Mouse (Mus musculus) heart, postnatal 0 days (tissue): ENCODE data around the gene Rpa3. TPM values are rescaled to one million over a fixed set of nuclear protein-coding genes. Genes with fewer than 3 reads are reported as not detected.
A peak's percentile ranks its signal among the peaks of the same experiment; 100 is the strongest.

ENCODE experiments used
- ATAC-seq: fragments of 200-750 bp; cut with Nextera tagmentation; 2 replicates; pipeline ENCODE4 v1.8.0; 2017; ENCODE audit warnings: low read depth, moderate number of reproducible peaks, moderate library complexity; ENCODE audit not compliant: insufficient read depth
- DNase-seq: peaks from one replicate; pipeline ENCODE4 v3.0.0-alpha.2; 2016; ENCODE audit warnings: low spot score
- H3K27ac ChIP-seq: fragments of 300-500 bp; sonication (generic); 2 replicates; pipeline ENCODE4 v1.5.1; 2014; ENCODE audit warnings: low read depth, mild to moderate bottlenecking
- H3K27me3 ChIP-seq: fragments of 300-500 bp; sonication (generic); 2 replicates; pipeline ENCODE4 v1.6.1; 2014; ENCODE audit warnings: low read length, mixed read lengths; ENCODE audit not compliant: control insufficient read depth, insufficient read depth
- H3K36me3 ChIP-seq: fragments of 300-500 bp; sonication (generic); replicated peaks from 2 replicates; pipeline ENCODE4 v1.6.1; 2014; ENCODE audit warnings: low read length, mixed read lengths; ENCODE audit not compliant: control insufficient read depth, insufficient read depth
- H3K4me1 ChIP-seq: fragments of 300-500 bp; sonication (generic); 2 replicates; pipeline ENCODE4 v1.6.1; 2014; ENCODE audit warnings: antibody characterized with exemption; ENCODE audit not compliant: control insufficient read depth, insufficient read depth
- H3K4me2 ChIP-seq: fragments of 300-500 bp; sonication (generic); 2 replicates; pipeline ENCODE4 v1.6.1; 2014; ENCODE audit warnings: low read depth, mild to moderate bottlenecking, low read length, moderate library complexity
- H3K4me3 ChIP-seq: fragments of 300-500 bp; sonication (generic); 2 replicates; pipeline ENCODE4 v1.5.1; 2014; ENCODE audit warnings: low read depth, low read length
- H3K9ac ChIP-seq: fragments of 300-500 bp; sonication (generic); replicated peaks from 2 replicates; pipeline ENCODE4 v1.6.1; 2014; ENCODE audit warnings: low read depth, low read length, mixed read lengths
- H3K9me3 ChIP-seq: fragments of 300-500 bp; sonication (generic); replicated peaks from 2 replicates; pipeline ENCODE4 v1.6.1; 2016; ENCODE audit warnings: low read length; ENCODE audit not compliant: control insufficient read depth
- CTCF ChIP-seq: IDR thresholded peaks from 2 replicates; pipeline ENCODE4 v1.5.1; 2016; ENCODE audit warnings: antibody characterized with exemption, control low read depth, low read depth
- EP300 ChIP-seq: IDR thresholded peaks from 2 replicates; pipeline ENCODE4 v1.6.1; 2016; ENCODE audit warnings: antibody characterized with exemption, low read depth
- WGBS: fragments of 180-500 bp; shearing (Covaris S2); extraction: QIAGEN DNeasy Blood & Tissue Kit; methylation state at CpG from one replicate; pipeline ENCODE4 v1.1.7; 2014; 5-methylcytosine and 5-hydroxymethylcytosine counted together
- polyA plus RNA-seq: library from polyadenylated mRNA; unstranded; fragments of >200 nt; fragmentation: Nextera tagmentation; extraction: Ambion mirVana; gene quantifications from 2 replicates; pipeline ENCODE4 v1.2.1, GENCODE M21; 2015
- total RNA-seq: library from RNA; depleted of rRNA; stranded (reverse); fragments of >200 nt; gene quantifications from 2 replicates; pipeline ENCODE4 v1.2.3, GENCODE M21; 2014; ENCODE audit warnings: low replicate concordance; rRNA removed

Rpa3 gene
- 25.5 and 29.4 TPM in 2 replicates for total RNA-seq
- polyA plus RNA-seq, result 75.6 and 98.2 TPM in 2 replicates

DNA sequence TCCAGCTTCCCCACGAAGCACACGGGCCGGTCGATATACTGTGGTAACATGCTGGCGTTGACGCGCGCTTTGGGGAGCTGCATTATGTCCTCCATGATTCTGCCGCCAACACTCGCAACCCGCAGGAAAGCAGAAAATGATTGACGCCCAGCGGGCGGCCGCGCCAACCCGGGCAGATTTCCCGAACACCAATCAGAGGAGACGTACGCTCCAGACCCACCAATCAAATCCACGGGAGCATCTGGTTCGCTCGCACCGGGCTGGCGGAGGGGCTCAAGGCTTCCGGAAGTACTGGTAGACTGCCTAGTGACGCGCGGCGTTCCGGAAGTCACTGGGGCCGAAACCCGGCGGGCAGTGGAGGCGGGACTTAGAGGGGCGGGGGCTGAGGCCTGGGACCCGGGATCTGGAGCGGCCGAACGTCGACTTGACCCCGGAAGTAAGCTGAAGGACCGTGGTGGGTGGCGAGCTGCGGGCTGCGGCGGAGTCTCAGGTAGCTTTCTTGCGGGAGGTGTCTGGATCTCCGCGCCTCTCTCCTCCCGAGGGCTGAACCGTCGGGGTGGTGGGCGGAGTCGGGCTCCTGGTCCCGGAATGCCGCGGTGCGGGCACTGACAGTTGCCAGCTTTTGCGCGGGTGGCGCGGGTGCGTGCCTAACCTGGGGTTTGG is at the start of gene Rpa3, which contains the start of the genes Umad1 and Gm45062:
Gene Rpa3, minus strand, starts transcription at position 170 of the 663 bp plus-strand sequence.
Gene Umad1, plus strand, starts transcription at position 285 of the 663 bp plus-strand sequence.
Gene Gm45062, plus strand, starts transcription at position 447 of the 663 bp plus-strand sequence.
- Histone ChIP-seq H3K36me3 (peaks cover 15% of the 10 kb centered on the region; the same call in 1 of the 2 replicates), H3K27me3 (no peaks in the 10 kb centered on the region), H3K9me3 (no peaks in the 10 kb centered on the region), H3K4me3 (peak within 1 kb of the TSS; percentile 62), H3K9ac (peak within 1 kb of the TSS; percentile 76), H3K4me2 (peak within 1 kb of the TSS; percentile 77), H3K4me1 (peaks cover 8% of the 10 kb centered on the region), H3K27ac (peak within 1 kb of the TSS; percentile 70)
- DNase-seq (peak; percentile 99), ATAC-seq (peak; percentile 100)
- under 1% methylated on average over 60 of the region's 64 CpGs for WGBS
- TF ChIP-seq EP300, result peak; percentile 70; the same call in 1 of the 2 replicates
- TF ChIP-seq CTCF, result no peak

DNA sequence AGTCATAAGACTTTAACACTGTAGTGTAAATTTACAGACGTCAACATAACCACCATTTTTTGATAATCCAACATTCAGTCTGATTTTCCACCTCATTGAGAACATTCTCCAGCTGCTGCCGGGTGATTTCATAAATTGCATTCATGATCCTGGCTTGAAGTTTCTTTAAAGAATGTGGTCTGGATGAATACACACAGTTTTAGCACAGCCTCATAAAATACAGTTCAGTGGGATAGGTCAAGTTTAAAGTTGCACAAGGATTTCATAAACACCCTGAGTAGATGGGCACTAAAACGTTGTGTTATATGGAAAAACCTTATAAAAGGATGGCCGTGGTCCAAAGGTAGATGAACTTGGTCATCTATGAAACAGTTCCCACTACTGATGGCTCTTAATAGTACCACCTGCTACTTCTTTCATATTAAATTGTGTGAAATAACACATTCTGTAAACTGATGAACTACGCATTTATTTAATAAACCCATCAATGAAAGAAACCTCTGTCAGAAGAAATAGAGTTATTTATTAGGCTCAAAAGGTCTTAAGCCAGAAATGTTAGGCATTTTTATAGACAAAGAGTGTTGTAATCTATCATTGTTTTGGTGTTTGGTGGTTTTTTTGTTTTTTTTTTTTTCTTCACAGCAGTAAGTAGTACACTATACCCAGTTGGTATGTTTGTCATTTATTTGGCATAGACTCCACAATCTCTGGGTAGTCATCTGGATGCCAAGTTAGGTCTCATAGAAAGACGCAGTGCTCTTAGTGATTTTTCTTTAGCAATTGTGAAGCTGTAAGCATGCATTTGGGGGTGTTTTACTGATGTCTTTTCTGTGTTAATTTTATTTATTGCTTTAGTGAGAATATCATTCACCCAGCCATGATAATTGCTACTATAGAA is 49.2 kb upstream of the Rpa3 start:
- no peaks in the 10 kb centered on the region for H3K27me3 ChIP-seq
- no peak overlapping the region for H3K9ac ChIP-seq
- H3K4me3 ChIP-seq, result no peak overlapping the region
- no peaks in the 10 kb centered on the region for H3K36me3 ChIP-seq
- ATAC-seq (no peak), DNase-seq (no peak)
- H3K9me3 ChIP-seq, result no peaks in the 10 kb centered on the region
- TF ChIP-seq EP300 (no peak), CTCF (no peak)
- no peak overlapping the region for H3K27ac ChIP-seq
- no peaks in the 10 kb centered on the region for H3K4me1 ChIP-seq
- 83% methylated on average over 6 of the region's 6 CpGs for WGBS
- no peak overlapping the region for H3K4me2 ChIP-seq

DNA sequence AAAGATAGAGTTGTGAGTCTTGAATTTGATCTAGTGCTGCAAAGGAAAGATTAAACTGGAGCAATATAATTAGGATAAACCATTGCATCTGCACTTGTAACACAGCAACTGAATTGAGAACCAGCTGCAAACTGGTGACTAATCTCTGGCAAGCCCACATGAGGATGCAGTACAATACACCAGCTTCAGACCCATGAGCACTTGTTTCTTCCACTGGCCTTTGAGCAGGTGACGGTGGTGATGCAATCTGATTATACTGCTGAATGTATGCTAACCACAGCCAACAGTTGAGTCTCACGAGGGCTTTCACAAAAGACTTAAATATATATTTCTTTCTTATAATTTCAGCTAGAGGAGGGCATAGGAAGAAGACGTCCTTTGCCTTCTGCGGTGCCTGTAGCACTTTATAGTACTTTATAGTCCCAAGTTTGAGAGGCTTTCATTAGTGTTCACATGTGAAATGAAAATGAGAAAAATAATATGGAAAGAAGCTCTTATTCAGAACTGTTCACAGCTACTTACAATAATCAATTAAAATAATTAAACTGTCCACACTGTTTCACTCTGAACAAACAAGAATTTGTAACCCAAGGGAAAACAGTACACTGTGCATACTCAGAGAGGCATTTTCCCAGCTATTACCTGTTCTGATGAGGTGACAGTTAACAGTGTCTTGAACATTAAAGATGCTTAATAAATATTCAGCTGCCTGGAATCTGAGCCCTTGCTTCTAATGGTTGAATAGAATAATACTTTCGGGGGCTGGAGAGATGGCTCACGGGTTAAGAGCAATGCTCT is 40.3 kb upstream of the Rpa3 start:
- WGBS, result 87% methylated on average over 6 of the region's 6 CpGs

DNA sequence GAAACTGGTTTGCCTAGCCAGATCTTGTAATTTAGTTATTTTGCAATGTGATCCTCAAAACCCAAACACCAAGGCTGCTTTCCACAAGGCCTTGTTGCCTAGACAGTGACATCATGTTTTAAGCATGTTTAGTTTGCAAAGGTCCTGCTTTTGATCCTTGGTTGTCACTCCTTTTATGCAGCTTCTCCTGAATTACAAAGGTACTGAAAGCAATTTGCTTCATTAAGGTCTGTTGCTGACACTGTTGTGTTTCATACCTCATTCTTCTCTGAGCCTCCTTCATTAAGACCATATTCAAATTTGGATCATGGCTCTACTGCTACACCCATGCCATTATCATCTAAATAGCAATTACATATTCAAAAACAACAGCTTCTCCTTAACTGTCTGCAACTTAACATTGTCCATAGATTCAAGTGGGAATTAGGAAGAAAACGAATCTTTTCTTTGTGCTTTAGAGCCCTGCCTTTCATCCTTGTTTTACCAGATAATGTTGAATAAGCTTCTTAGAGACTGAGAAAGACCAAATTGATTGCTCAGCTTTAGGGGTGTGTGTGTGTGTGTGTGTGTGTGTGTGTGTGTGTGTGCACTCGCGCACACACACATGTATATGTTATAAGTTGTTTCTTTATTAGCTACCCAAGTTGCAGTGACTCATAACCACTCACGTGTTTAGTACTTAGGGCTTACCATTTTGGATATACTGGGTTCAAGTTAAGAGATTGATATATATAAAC is 35.2 kb upstream of the Rpa3 start:
- TF ChIP-seq CTCF (no peak), EP300 (no peak)
- no peak overlapping the region for H3K4me2 ChIP-seq
- 85% methylated on average over 4 of the region's 4 CpGs for WGBS
- H3K27ac ChIP-seq, result no peak overlapping the region
- no peaks in the 10 kb centered on the region for H3K9me3 ChIP-seq
- H3K36me3 ChIP-seq, result no peaks in the 10 kb centered on the region
- no peak for DNase-seq
- no peak for ATAC-seq
- H3K9ac ChIP-seq, result no peak overlapping the region
- H3K4me3 ChIP-seq, result no peak overlapping the region
- H3K4me1 ChIP-seq, result no peaks in the 10 kb centered on the region
- no peaks in the 10 kb centered on the region for H3K27me3 ChIP-seq

More for the DNA sequence above, 40.3 kb upstream of the Rpa3 start:
- Histone ChIP-seq H3K9me3 (no peaks in the 10 kb centered on the region), H3K27me3 (no peaks in the 10 kb centered on the region), H3K27ac (no peak overlapping the region), H3K36me3 (no peaks in the 10 kb centered on the region), H3K4me3 (no peak overlapping the region), H3K4me2 (no peak overlapping the region), H3K9ac (no peak overlapping the region), H3K4me1 (no peaks in the 10 kb centered on the region)
- TF ChIP-seq EP300 (no peak), CTCF (no peak)
- DNase-seq, result no peak
- ATAC-seq, result no peak
